Mouse (Mus musculus): ENCODE measurements around the gene Gas7.

Gas7 gene

GRCm38 (mm10) chr11:67731056-67731455, 275.8 kb downstream of the Gas7 start:
- no peak for DNase-seq

- DNase-seq, result no peak
Measured at GRCm38 (mm10) chr11:67733726-67734125, 278.5 kb downstream of the Gas7 start.

- no peak for DNase-seq
Measured at GRCm38 (mm10) chr11:67734597-67734996, 279.4 kb downstream of the Gas7 start.

GRCm38 (mm10) chr11:67738345-67738744, 283.1 kb downstream of the Gas7 start:
- DNase-seq, result no peak

Measured in retina, postnatal 1 day (tissue).